Mouse (Mus musculus) G1E (cell line): Measurements from ENCODE around the gene Cc2d2a.

Experiments used
- CTCF ChIP-seq: IDR thresholded peaks from 2 replicates; pipeline ENCODE4 v1.5.1; 2012; ENCODE audit warnings: low read depth, low read length, inconsistent platforms, mixed read lengths
- GATA1 ChIP-seq: IDR thresholded peaks from 2 replicates; pipeline ENCODE4 v1.6.1; 2012; ENCODE audit warnings: borderline replicate concordance, low read length, inconsistent platforms, mixed read lengths
- GATA2 ChIP-seq: IDR thresholded peaks from 2 replicates; pipeline ENCODE4 v1.6.1; 2012; ENCODE audit warnings: low read depth, low read length, inconsistent platforms, borderline replicate concordance
- POLR2AphosphoS5 ChIP-seq: IDR thresholded peaks from 2 replicates; pipeline ENCODE4 v1.6.1; 2012; ENCODE audit warnings: low read depth, low read length, inconsistent platforms; ENCODE audit not compliant: insufficient replicate concordance
- TAL1 ChIP-seq: conservative IDR thresholded peaks from 2 replicates; pipeline ENCODE4 v1.6.1; 2012; ENCODE audit warnings: low read depth, low read length, inconsistent platforms, mixed read lengths

DNA sequence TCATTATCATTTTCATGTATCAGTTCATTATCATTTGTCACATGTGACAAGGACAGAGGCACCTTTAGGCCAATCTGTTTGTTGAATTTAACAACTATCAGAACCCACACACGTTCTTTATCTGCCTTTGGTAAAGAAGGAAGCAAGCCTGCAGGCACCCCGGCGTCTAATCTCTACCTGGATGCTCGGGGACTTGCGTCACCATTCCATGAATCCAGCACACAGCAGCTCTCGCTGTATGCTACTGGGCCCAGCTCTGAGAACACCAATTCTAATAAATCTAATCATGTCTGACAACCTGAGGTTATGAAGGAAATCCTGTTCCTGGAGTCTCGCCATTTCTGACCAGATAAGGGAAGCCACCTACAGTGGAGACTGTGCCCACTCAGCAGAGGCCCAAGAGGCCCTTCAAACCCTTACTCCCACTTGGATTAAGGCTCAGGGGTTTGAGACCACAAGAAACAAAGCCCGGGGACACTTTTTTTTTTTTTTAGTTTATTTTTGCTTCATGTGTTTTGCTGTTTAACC is 7.0 kb downstream of the Cc2d2a start:
- TF ChIP-seq GATA1 (no peak), CTCF (no peak), POLR2AphosphoS5 (no peak), TAL1 (no peak), GATA2 (no peak)
